Mouse (Mus musculus): ENCODE results near the gene Bco2.

GRCm38 (mm10) chr9:50585145-50585818 is 30.3 kb upstream of the Bco2 start:
- TF ChIP-seq CTCF (IDR thresholded peaks at IDR 0.05; ENCODE audit: low read depth, low read length) (no peak), POLR2A (IDR thresholded peaks at IDR 0.05; ENCODE audit: extremely low read depth, insufficient read depth, low read length) (no peak)

Data from liver, adult 2 months (tissue).